Mouse (Mus musculus) gastrocnemius, postnatal 25 days (tissue): ENCODE results near the gene Abcb6. TPM values are rescaled to one million over a fixed set of nuclear protein-coding genes. Genes with fewer than 3 reads are reported as not detected.

Experiments
- DNase-seq: peaks from one replicate; pipeline ENCODE4 v3.0.0; 2022
- microRNA-seq, 2 experiments: library from miRNA; unstranded; fragments of <30 nt; microRNA quantifications; one replicate each; pipeline ENCODE4 v1.2.0; 2021; ENCODE audit warnings: borderline replicate concordance in 2 of 2
- total RNA-seq, 2 experiments: library from RNA; stranded (reverse); gene quantifications; 1 replicate in 1 of 2; 2 replicates in 1 of 2; pipeline ENCODE4 v1.2.3; 2021

The Abcb6 gene
- total RNA-seq, 2 experiments from 2014 or later, result 23.5 to 31.0 TPM

- no peak for DNase-seq
Observed at GRCm38 (mm10) chr1:75147411-75148135, 32.6 kb downstream of the Abcb6 start.

GRCm38 (mm10) chr1:75145589-75145988 lies 34.6 kb downstream of the Abcb6 start:
- no peak for DNase-seq

- DNase-seq, result peak; percentile 94
Observed at GRCm38 (mm10) chr1:75142301-75143261, 37.6 kb downstream of the Abcb6 start, which contains the start of the genes Cnppd1 and Retreg2. Cnppd1 (minus strand) TSS chr1:75142711. Retreg2 (plus strand) TSS chr1:75142778.

- DNase-seq, result peak; percentile 66
Observed at GRCm38 (mm10) chr1:75141486-75142190, 38.6 kb downstream of the Abcb6 start.

- no peak for DNase-seq
Observed at GRCm38 (mm10) chr1:75140601-75141190, 39.5 kb downstream of the Abcb6 start.

- no peak for DNase-seq
Observed at GRCm38 (mm10) chr1:75138448-75138847, 41.7 kb downstream of the Abcb6 start.

DNA sequence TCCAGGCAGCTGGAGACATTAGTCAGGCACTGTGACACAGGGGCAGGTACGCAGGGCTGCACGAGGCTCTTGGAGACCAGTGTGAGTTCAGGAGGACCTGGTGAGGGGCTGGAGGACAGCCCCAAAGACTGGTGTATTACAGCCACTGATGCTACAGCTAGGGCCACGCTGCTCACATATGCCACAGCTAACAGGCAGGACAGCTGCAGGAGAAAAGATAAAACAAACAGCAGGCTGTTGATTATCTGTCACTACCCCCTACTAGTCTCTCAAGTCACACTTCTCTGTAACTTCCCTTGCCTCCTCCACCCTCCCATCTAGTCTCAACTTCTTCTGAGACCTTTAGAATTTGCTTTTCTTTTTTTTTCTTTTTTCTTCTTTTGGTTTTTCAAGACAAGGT lies 43.5 kb downstream of the Abcb6 start:
- no peak for DNase-seq

- no peak for DNase-seq
Observed at GRCm38 (mm10) chr1:75136293-75136692, 43.9 kb downstream of the Abcb6 start.

DNA sequence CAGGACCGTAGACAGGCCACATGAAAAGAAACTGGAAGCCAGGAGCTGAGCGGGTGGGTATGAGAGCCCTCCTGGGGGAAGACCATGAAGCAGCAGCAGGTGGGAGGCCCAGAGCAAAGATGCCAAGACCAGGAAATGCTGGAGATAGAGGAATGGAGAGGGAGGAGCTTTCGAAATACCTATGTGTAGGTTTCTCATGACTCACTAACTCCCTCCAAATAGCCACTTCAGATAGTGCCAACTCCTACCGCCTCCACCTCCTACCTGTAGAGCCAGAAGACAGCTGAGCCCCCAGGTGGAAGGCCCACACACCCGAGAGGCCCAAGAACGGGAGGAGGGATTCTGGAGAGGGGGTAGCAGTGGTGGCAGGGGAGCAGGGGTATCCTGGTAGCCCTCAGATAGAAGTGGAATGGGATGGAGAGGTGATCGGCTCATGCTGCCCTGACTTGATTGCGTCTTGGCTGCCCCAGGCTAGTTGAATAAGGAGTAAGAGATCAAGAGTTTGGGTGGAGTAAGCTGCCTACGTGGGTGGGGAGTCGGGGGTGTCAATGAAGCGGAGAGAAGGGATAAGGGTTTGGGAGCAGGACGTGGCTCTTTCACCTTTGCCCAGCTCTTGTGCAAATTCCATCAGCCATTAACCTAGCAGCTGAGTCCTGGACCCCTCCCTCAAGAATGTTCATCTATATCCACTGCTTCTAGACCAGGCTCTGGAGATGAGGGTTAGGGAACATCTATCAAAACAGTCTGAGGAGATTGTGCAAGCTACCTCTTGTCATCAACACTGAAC lies 46.6 kb downstream of the Abcb6 start, which contains the start of gene Slc23a3:
Gene Slc23a3, minus strand, starts transcription at position 470 of the 787 bp plus-strand sequence.
- no peak for DNase-seq

- no peak for DNase-seq
Observed at GRCm38 (mm10) chr1:75128641-75129040, 51.6 kb downstream of the Abcb6 start.

DNA sequence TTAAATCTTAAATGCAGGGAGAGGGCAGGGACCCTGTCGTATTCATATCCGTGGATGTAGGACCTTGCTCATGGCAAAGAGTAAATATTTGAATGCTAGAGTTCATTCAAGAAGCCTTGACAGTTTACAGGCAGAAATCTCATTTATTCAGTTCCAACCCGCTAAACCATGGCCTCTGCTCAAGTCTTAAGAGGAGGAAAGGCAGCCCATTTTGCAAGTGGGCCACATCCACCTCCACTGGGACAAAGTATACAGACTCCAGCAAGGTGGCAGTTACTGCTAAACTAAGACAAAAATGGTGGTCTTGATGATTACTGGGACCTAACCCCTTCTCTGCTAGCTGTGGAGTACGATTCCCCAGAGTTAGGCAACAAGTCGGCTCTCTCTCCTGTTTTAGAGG lies 54.8 kb downstream of the Abcb6 start:
- DNase-seq, result no peak

DNA sequence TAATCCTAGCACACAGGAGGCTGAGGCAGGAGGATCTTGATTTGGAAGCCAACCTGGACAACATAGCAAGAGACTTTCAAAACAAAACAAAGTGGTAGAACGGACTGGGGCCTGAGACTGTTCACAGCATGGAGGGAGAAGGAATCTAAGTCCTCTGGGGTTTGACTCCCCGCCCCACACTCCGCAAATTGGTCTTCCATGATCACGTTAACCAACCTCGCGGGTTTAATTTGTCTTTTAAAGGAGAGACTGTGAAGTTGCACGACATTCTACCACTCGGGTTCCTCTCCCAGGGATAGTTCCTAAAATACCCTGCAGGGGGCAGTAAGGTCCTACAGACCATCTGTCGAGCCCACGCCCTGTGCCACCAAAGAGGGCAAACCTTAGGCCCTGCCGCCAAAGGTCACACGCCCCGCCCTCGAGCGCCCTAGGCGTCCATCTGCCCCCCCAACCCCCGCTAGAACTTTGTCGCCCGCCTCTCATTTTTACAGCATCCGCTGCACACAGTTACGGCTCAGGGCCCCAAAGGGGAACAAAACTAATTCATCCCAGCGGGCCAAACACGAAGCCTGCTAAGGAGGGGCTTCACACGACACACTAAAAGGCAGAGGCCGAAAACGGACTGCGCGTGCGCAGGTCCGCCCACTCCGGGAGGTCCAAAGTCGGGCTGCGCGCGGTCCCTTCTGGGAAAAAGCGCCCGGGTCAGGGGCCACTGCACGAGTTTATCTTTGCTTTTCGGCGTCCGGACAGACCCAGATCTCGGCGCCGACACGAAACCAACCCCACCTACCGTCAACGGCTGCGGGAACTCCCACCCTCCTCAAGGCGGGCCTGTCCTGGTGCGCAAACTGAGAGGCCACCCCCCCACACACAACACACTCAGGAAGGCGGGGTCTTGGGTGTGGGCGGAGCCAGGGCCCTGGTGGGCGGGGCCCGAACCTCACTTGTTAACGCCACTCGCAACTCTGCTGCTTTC lies 55.6 kb downstream of the Abcb6 start, which contains the start of gene Nhej1:
Gene Nhej1, minus strand, starts transcription at position 855 of the 976 bp plus-strand sequence.
- DNase-seq, result peak; percentile 93

GRCm38 (mm10) chr1:75122211-75122610 lies 58.0 kb downstream of the Abcb6 start:
- DNase-seq, result no peak

Small RNAs within 50 kb of the gene (microRNA-seq; reads per million reads assigned to microRNA genes)
- 0 reads per million in 2 experiments for gene Gm27943

Other genes starting within 250 kb of the Abcb6 start
- not detected for gene Cfap65, start 244.8 kb downstream of the Abcb6 start, total RNA-seq
- gene Ihh, start 228.7 kb downstream of the Abcb6 start, total RNA-seq, result under 1 TPM in 1 of 2 experiments, not detected in 1; 0.15 TPM
- 1 to 10 TPM; 5.3 to 6.1 TPM for gene Nhej1, start 55.2 kb downstream of the Abcb6 start, total RNA-seq
- gene Slc23a3, start 46.5 kb downstream of the Abcb6 start, total RNA-seq, result under 1 TPM in 1 of 2 experiments, not detected in 1; 0.13 TPM
- 10 to 100 TPM; 12.9 to 13.3 TPM for gene Cnppd1, start 37.7 kb downstream of the Abcb6 start, total RNA-seq
- gene Retreg2, start 37.6 kb downstream of the Abcb6 start, total RNA-seq, result 1 to 10 TPM; 7.8 to 9.7 TPM
- gene Zfand2b, start 11.7 kb downstream of the Abcb6 start, total RNA-seq, result 10 to 100 TPM; 12.8 to 16.8 TPM
- 1 to 10 TPM; 4.3 to 5.0 TPM for gene Ankzf1, start 11.8 kb upstream of the Abcb6 start, total RNA-seq
- 10 to 100 TPM; 85.5 to 88.1 TPM for gene Atg9a, start 11.8 kb upstream of the Abcb6 start, total RNA-seq
- 1 to 10 TPM; 1.9 to 2.7 TPM for gene Glb1l, start 30.4 kb upstream of the Abcb6 start, total RNA-seq
- 10 to 100 TPM; 23.1 to 26.0 TPM for gene Stk16, start 30.4 kb upstream of the Abcb6 start, total RNA-seq
- gene Tuba4a, start 39.5 kb upstream of the Abcb6 start, total RNA-seq, result 100 to 1,000 TPM; 749 to 982 TPM
- gene A630095N17Rik, start 51.7 kb upstream of the Abcb6 start, total RNA-seq, result not detected
- 10 to 100 TPM; 58.4 to 60.9 TPM for gene Dnajb2, start 56.0 kb upstream of the Abcb6 start, total RNA-seq
- gene Ptprn, start 84.1 kb upstream of the Abcb6 start, total RNA-seq, result not detected
- gene Resp18, start 98.0 kb upstream of the Abcb6 start, total RNA-seq, result not detected
- 10 to 100 TPM; 46.1 to 51.4 TPM for gene Dnpep, start 137.6 kb upstream of the Abcb6 start, total RNA-seq
- gene Des, start 179.9 kb upstream of the Abcb6 start, total RNA-seq, result 1,000 to 10,000 TPM; 1,914 to 2,104 TPM
- gene Speg, start 194.9 kb upstream of the Abcb6 start, total RNA-seq, result 100 to 1,000 TPM; 200 to 244 TPM